Mouse (Mus musculus) spleen, postnatal 36 days (tissue): ENCODE data around the gene Traf6.
"Not testable (repeated sequence)": the region's sequence is repeated elsewhere in the genome, so short reads cannot be mapped to it uniquely, and the experiment has no call there.

ENCODE experiments used
- DNase-seq, 2 experiments: peaks; one replicate each; pipeline ENCODE4 v3.0.0; 2022; ENCODE audit warnings: low spot score in 2 of 2, mixed read lengths in 1 of 2

The Traf6 gene

DNA sequence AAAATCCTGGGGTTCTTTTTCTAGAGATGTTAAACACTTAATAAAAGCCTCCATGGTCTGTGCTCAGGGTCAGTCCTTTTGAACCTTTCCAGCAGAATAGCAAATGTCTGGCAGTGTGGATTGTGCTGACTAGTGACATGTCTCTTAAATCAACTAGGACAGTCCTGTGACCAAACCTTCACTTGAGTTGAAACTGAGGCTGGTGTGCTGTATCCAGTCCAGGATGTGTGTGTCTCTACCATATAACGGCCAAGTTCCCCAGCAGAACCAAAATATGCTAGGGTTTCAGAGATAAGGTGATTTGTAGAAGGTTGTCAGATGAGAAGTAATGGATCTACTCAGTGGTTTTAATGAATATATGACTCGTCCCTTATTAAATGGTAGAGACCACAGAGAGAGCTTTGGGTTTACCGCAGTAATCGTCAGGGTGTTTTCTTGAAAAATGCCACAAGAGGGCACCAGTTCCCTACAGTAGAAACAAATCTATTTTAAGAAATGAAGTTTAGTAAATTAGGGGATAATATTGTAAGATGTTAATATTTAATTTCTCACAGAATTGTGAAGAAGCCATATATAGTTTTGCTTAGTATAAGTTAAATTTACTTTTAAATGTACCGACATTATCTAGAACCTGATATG is 15.5 kb downstream of the Traf6 start:
- peak in 1 of 2 experiments; percentile 13 for DNase-seq

DNA sequence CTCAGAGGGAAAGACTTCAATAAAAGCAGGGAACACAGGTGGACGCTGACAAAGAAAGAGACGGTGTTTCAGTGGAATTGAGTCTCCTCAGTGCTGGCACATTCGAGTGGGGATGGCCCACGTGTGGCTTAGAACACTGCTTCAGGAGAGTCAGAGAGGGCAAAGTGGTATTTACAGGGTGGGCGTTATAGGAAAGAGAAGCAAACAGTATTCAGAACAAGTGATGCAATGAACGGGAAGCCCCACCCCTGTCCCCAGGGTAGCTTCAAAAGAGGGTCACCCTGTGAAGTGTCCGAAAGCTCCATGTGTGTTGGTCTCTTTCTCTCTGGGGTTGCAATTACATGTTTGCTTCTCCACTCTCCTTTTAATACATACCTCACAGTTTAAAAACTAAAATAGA is 17.4 kb downstream of the Traf6 start:
- no peak for DNase-seq

DNA sequence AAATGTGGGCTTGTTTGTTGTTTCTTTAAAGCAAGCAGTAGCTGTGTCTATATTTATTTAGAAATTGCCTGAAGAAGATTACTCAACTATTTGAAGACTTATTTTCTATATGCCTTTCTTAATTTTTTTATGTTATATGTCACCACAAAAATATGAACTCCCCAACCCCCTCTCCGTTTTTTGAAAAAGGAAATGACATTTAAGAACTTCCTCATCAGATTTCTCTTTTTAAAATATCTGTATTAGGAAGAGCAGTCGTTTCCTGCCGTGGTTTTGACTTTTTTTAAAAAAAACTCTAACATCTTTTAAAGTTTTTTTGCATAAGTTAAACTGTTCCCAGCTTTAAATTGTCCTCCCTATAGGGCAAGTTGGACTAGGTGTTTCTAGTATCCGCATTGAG is 21.1 kb downstream of the Traf6 start:
- no peak for DNase-seq

GRCm38 (mm10) chr2:101705941-101706485 is 27.8 kb downstream of the Traf6 start:
- no peak for DNase-seq

DNA sequence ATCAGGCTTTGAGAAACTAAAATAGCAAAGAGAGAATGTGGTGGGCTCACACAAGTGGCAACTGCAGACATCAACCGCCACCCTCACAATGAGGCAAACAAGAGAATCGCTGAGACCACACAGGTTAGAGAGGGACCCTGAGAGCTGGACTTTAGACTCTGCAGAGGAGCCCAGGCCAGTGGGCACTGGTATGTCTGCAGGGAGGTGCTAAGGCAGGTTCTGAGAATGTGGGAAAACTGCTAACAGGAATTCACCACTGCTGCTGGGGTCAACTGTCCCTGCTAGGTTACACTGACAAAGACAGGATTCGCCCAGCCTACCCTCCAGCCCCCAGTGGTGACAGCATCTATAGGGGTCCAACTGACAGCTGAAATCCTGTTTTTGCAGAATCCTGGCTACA is 33.4 kb downstream of the Traf6 start:
- DNase-seq = no peak

DNA sequence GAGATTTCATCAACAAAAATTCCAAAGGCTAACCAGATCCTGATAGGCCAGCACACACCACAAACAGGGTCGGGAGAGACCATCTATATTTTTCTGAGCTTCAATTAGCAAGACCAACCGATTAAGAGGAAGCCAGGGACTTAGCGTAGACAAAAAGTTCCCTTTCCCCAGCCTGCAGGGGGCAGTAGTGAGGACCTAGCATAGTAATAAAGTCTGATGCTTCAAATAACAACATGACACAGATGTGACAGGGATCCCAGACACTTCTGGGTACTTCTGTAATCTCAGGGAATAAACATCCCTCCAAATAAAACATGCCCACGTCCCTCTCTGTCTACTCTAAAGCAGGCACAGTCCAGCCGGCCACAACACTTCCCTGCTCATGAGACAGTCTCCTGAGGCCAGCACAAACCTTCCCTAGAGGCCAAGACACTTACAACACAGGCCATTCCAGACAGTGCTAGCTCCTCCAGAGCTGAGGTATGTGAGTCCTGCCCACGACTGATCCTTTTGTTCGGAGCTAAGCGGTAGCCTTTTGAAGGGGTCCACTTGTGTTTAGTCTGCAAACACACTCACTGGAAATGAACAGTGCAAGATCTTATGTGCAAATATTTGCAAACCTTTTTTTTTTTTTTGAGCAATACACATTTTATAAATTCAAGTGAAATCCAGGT is 37.6 kb downstream of the Traf6 start:
- DNase-seq = peak; percentile 35 to 61

GRCm38 (mm10) chr2:101717162-101717561 is 38.9 kb downstream of the Traf6 start:
- DNase-seq = no peak

DNA sequence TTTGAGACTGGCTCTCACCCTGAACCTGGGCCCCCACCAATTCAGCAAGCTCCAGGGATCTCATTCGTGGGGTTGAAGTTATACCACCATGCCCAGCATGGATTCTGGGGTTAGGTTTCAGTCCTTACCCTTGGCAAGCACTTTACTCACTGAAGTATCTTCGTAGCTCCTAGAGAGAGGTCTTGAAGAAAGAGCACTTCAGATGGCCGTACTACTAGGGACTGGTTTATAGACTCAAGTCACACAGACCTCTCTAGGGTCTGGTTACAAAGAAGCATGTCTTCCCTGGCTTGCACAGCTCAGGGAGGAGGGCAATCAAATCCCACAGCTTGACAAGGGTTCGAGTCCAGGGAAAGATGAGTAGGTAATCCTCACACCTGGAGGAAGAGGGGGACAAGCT is 43.6 kb downstream of the Traf6 start:
- no peak for DNase-seq

DNA sequence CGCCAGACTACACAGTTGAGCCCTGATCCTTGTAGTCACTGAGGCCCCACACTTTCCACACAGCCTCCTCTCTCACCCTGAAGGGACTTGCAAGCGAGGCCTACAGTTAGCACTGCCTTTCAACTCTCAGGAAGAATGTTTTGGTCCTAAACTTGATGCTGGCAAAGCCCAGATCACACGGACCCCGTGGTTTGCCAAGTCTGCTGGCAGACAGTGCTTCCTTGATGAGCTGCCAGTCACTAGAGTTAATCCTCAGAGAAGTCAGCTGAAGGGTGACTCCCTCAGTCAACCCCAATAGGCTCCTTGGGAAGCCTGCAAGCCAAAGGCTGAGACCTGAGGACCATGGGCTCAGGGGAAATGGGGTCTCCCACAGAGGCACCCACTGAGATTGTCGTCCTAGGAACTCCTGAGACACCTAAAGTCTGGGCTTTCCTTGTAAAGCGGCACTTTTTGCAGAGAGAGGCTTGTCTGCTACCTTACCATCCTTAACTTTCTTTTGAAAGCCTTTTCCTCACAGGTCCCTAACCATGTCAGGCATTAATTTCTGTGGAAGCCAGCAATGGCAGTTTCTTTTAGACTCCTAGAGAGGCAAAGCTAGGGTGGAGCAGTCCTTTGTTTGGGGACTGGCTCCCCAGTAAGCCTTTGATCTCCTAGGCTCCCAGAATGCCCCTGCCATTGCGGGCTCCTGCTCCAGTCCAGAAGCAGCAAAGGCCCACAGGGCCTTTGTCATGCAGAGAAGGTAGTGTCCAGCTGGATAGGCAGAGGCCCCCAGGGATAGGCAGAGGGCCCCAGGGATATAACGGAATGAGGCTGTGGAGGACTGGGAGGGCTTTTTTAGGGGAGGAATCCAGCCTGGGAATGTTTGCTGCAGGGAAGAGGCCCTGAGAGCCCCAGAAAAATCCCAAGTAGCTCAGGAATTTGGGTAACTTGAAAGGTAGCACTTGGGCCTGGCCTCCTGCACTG is 44.4 kb downstream of the Traf6 start:
- no peak for DNase-seq

DNA sequence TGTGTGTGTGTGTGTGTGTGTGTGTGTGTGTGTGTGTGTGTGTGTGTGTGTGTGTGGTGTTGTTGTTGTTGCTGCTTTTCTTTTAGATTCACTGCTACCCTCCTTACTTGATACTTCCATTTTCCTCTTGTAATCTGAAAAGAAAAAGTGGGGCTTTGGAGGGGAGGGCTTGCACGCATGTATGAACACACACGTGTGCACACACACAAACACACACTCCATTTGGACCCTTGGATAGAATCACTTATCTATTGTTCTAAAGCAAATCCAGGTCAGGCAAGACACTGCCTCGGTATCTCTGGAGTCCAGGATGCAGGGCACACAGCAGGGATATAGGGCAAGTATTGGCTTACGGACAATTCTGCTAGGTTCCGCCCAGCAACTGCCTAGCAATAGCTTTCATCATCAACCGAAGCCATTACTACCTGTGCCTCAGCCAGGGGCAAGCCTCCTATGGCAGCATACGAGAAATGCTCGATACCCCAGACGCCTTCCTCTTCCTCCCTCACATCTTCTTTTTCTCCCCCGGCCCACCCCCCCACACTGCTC is 45.2 kb downstream of the Traf6 start:
- DNase-seq = no peak

GRCm38 (mm10) chr2:101727787-101728186 is 49.6 kb downstream of the Traf6 start:
- no peak for DNase-seq

DNA sequence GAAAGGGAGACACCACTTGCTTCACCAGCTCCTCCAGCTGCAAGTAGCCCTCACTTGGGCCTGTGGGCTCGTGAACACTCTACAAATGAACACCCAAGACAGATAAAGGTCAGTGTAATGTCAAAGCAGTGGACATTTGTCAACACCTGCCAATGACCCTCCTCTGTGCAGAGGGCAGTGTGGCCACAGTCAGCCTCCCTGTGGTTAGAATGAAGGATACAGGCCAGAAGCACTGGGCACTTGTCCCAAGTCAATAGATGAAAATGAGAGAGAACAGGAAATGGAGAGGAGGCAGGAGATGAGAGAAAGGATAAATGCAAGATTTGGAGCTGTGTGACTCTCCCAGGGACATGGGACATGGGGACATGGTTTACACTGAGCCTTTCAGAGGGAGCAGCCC is 51.2 kb downstream of the Traf6 start:
- no peak for DNase-seq

DNA sequence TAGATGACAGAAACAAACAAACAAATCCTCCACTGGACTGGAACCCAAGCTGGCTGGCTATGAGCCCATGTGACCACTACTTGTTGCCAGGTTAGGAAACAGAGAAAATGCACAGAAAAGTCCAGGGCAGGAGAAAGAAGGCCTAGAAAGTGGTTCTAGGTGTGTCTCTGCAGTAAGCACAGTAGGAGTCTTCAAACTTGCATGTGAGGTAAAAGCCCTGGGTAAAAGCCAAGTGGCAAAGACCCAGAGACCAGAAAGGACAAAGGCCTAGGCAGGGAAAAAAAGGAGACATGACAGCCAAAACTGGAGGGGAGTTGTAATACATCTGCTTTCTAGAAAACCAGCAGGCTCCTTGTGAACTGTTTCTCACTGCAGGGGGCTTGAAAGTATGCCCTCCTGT is 52.7 kb downstream of the Traf6 start:
- DNase-seq = no peak

- peak; percentile 81 to 86 for DNase-seq
These were observed 54.6 kb downstream of the Traf6 start for GRCm38 (mm10) chr2:101732777-101733210.

DNA sequence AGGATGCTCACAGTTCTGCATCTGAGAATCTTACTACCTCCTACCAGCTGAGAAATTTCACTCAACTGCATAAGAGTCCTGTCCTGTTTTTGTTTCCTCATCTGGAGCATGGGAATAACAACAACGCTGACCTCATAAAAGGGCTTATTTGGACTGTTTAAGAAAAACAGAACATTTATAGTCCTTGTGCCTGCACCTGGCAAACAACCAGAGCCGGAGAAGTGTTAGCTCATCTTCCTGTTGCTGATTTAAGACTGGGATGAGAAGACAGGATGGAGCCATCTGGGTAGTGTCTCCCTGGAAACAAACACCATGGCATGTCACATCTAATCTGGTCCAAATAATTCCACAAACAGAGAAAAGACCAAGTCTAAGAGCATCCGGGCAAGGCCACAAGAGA is 55.3 kb downstream of the Traf6 start:
- DNase-seq = no peak

- no peak for DNase-seq
These were observed 61.7 kb downstream of the Traf6 start for GRCm38 (mm10) chr2:101739914-101740313.

- DNase-seq = no peak
These were observed 63.4 kb downstream of the Traf6 start for GRCm38 (mm10) chr2:101741653-101742052.

DNA sequence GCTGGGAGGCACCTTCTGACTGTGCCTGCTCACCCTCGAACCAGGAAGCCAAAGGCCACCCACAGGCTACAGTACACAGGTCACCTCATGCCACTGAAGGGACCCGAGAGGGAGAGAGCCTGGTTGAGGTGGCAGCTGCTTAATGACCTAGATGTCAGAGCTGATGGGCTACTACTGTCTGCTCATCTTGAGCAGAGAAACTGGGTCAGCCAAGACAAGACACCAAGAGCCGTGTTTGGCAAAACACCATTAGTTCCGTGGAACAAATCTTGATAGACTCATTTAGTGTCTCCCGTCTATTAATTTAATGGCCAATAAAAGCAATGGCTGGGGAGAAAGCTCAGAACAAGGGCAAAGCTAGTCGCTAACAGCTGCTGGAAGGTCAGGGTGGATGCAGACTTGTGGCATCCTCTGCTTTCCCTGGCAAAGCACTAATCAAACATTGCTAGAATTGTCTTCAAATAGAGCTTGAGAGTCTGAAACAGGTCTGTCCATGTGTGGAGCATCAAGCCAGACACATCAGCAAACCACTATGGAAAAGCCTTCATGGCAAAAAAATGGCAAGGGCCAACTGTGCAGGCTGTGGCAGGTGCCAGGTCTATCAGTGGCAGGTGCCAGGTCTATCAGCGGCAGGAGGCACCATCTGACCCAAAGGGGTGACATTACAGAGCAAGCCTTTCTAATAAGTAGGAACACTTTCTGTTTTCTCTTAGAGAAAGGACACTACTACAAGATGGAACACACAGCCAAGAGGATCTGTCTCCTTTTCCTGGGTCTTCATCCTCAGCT is 64.0 kb downstream of the Traf6 start:
- no peak for DNase-seq

DNA sequence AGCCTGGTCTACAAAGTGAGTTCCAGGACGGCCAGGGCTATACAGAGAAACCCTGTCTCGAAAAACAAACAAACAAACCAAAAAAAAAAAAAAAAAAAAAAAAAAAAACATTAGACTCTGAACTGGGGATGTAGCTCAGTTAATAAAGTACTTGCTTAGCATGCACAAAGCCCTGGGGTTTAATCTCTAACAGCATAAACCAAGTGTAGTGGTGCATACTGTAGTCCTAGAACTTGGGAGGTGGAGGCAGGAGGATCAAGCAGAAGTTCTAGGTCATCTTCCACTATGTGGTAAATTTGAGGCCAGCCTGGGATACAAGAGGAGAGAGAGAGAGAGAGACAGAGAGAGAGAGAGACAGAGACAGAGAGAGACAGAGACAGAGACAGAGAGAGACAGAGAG is 67.4 kb downstream of the Traf6 start:
- DNase-seq = not testable (repeated sequence)

DNA sequence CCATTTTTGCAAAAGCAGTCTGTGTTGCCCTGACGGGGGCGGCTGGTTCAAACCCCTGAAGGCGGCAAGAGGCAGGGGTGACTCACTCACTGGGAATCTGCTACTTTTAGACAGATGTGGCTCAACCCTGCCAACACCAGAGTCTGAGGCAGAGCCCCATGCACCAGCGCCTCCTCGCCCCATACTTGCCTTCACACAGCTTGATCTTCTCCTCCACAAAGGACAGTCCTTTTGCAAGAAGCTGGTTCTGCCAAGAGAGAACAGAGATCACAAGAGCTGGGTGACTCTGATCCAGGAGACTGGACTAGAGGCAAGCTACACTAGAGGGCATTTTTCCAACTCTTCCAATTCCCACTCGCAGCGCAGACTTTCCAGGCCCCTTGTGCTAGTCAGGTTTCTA is 68.3 kb downstream of the Traf6 start:
- DNase-seq = no peak
